Mouse (Mus musculus) stomach, embryonic 15.5 days (tissue): ENCODE results near the gene Gm9639. TPM values are rescaled to one million over a fixed set of nuclear protein-coding genes. Genes with fewer than 3 reads are reported as not detected.
"Not testable (repeated sequence)": the region's sequence is repeated elsewhere in the genome, so short reads cannot be mapped to it uniquely, and the experiment has no call there.

Source experiments
- ATAC-seq: fragments of 200-750 bp; cut with Nextera tagmentation; 2 replicates; pipeline ENCODE4 v1.8.0; 2017; ENCODE audit warnings: low read depth, moderate number of reproducible peaks, moderate TSS enrichment; ENCODE audit not compliant: insufficient read depth, low FRiP score
- H3K27ac ChIP-seq: fragments of 300-500 bp; sonication (generic); 2 replicates; pipeline ENCODE4 v1.5.1; 2015; ENCODE audit warnings: mild to moderate bottlenecking, inconsistent platforms
- H3K27me3 ChIP-seq: fragments of 300-500 bp; sonication (generic); replicated peaks from 2 replicates; pipeline ENCODE4 v1.6.1; 2015; ENCODE audit warnings: inconsistent platforms
- H3K36me3 ChIP-seq: fragments of 300-500 bp; sonication (generic); 2 replicates; pipeline ENCODE4 v1.6.1; 2015; ENCODE audit warnings: inconsistent platforms
- H3K4me1 ChIP-seq: fragments of 300-500 bp; sonication (generic); 2 replicates; pipeline ENCODE4 v1.6.1; 2015; ENCODE audit warnings: inconsistent platforms
- H3K4me2 ChIP-seq: fragments of 300-500 bp; sonication (generic); 2 replicates; pipeline ENCODE4 v1.6.1; 2015; ENCODE audit warnings: mild to moderate bottlenecking, inconsistent platforms
- H3K4me3 ChIP-seq: fragments of 300-500 bp; sonication (generic); replicated peaks from 2 replicates; pipeline ENCODE4 v1.5.1; 2015; ENCODE audit warnings: inconsistent platforms
- H3K9ac ChIP-seq: fragments of 300-500 bp; sonication (generic); 2 replicates; pipeline ENCODE4 v1.6.1; 2015; ENCODE audit warnings: inconsistent platforms
- H3K9me3 ChIP-seq: fragments of 300-500 bp; sonication (generic); 2 replicates; pipeline ENCODE4 v1.6.1; 2016; ENCODE audit warnings: inconsistent platforms
- WGBS: fragments of 180-500 bp; shearing (Covaris S2); methylation state at CpG from one replicate; pipeline ENCODE4 v1.1.7; 2015; 5-methylcytosine and 5-hydroxymethylcytosine counted together
- polyA plus RNA-seq: library from polyadenylated mRNA; unstranded; fragments of >200 nt; fragmentation: Nextera tagmentation; extraction: Ambion mirVana; gene quantifications from 2 replicates; pipeline ENCODE4 v1.2.1, GENCODE M21; 2015

Gm9639 gene
- polyA plus RNA-seq, 1 experiment from 2014 or later, result not detected

GRCm38 (mm10) chr10:77750686-77751085 lies 44.2 kb downstream of the Gm9639 start:
- not testable (repeated sequence) for ATAC-seq, H3K4me3 ChIP-seq, H3K4me2 ChIP-seq, H3K27me3 ChIP-seq, H3K9ac ChIP-seq, H3K4me1 ChIP-seq, H3K9me3 ChIP-seq, H3K36me3 ChIP-seq, H3K27ac ChIP-seq
- 80% methylated on average over 1 of the region's 1 CpGs for WGBS

Other genes starting within 250 kb of the Gm9639 start
- gene Pttg1ip, start 213.4 kb downstream of the Gm9639 start, polyA plus RNA-seq, result 174 and 178 TPM in 2 replicates
- gene Sumo3, start 189.0 kb downstream of the Gm9639 start, polyA plus RNA-seq, result 324 and 334 TPM in 2 replicates
- gene Gm49325, start 188.9 kb downstream of the Gm9639 start, polyA plus RNA-seq, result 4.8 TPM in 1 of 2 replicates, not detected in the other
- gene Ube2g2, start 172.8 kb downstream of the Gm9639 start, polyA plus RNA-seq, result 70.7 and 73.3 TPM in 2 replicates
- 0.85 and 1.0 TPM in 2 replicates for gene Tspear, start 108.5 kb downstream of the Gm9639 start, polyA plus RNA-seq
- not detected in 2 replicates for gene Gm19402, start 104.3 kb downstream of the Gm9639 start, polyA plus RNA-seq
- gene Gm9508, start 97.8 kb downstream of the Gm9639 start, polyA plus RNA-seq, result not detected in 2 replicates
- not detected in 2 replicates for gene Gm10272, start 88.5 kb downstream of the Gm9639 start, polyA plus RNA-seq
- 0.35 TPM in 1 of 2 replicates, not detected in the other for gene Gm10024, start 83.6 kb downstream of the Gm9639 start, polyA plus RNA-seq
- not detected in 2 replicates for gene Gm10142, start 79.3 kb downstream of the Gm9639 start, polyA plus RNA-seq
- not detected in 2 replicates for gene Krtap12-1, start 74.5 kb downstream of the Gm9639 start, polyA plus RNA-seq
- gene Gm10100, start 68.6 kb downstream of the Gm9639 start, polyA plus RNA-seq, result not detected in 2 replicates
- not detected in 2 replicates for gene Gm18596, start 52.4 kb downstream of the Gm9639 start, polyA plus RNA-seq
- not detected in 2 replicates for gene Gm9736, start 43.7 kb downstream of the Gm9639 start, polyA plus RNA-seq
- not detected in 2 replicates for gene Gm3233, start 35.4 kb downstream of the Gm9639 start, polyA plus RNA-seq
- not detected in 2 replicates for gene Gm3238, start 23.8 kb downstream of the Gm9639 start, polyA plus RNA-seq
- not detected in 2 replicates for gene Gm7138, start 18.1 kb downstream of the Gm9639 start, polyA plus RNA-seq
- not detected in 2 replicates for gene Gm3250, start 12.5 kb downstream of the Gm9639 start, polyA plus RNA-seq
- gene Gm7137, start 6.9 kb downstream of the Gm9639 start, polyA plus RNA-seq, result not detected in 2 replicates
- gene Gm19668, start 4.1 kb upstream of the Gm9639 start, polyA plus RNA-seq, result not detected in 2 replicates
- gene Gm9507, start 16.8 kb upstream of the Gm9639 start, polyA plus RNA-seq, result not detected in 2 replicates
- gene Gm2696, start 19.6 kb upstream of the Gm9639 start, polyA plus RNA-seq, result not detected in 2 replicates
- not detected in 2 replicates for gene Krtap10-4, start 32.0 kb upstream of the Gm9639 start, polyA plus RNA-seq
- not detected in 2 replicates for gene Krtap10-10, start 40.9 kb upstream of the Gm9639 start, polyA plus RNA-seq
- not detected in 2 replicates for gene Gm36176, start 51.7 kb upstream of the Gm9639 start, polyA plus RNA-seq
- gene Gm10318, start 57.8 kb upstream of the Gm9639 start, polyA plus RNA-seq, result not detected in 2 replicates
- not detected in 2 replicates for gene Gm3285, start 66.9 kb upstream of the Gm9639 start, polyA plus RNA-seq
- 5.0 and 6.4 TPM in 2 replicates for gene Lrrc3, start 107.5 kb upstream of the Gm9639 start, polyA plus RNA-seq
- 1.2 TPM in 2 replicates for gene Trpm2, start 175.5 kb upstream of the Gm9639 start, polyA plus RNA-seq
- gene 1810043G02Rik, start 183.4 kb upstream of the Gm9639 start, polyA plus RNA-seq, result 23.6 and 26.7 TPM in 2 replicates
- 193 and 202 TPM in 2 replicates for gene Pfkl, start 215.0 kb upstream of the Gm9639 start, polyA plus RNA-seq
- gene Dnmt3l, start 246.9 kb upstream of the Gm9639 start, polyA plus RNA-seq, result 0.35 and 0.86 TPM in 2 replicates
- 0.68 and 0.75 TPM in 2 replicates for gene Aire, start 248.5 kb upstream of the Gm9639 start, polyA plus RNA-seq